Mouse (Mus musculus): Measurements from ENCODE around the gene Trp53rkb. TPM values are rescaled to one million over a fixed set of nuclear protein-coding genes. Genes with fewer than 3 reads are reported as not detected.
A peak's percentile ranks its signal among the peaks of the same experiment; 100 is the strongest.

Trp53rkb gene
- polyA plus RNA-seq, 2 experiments = 2.4 to 3.3 TPM

GRCm38 (mm10) chr2:166803298-166803697, 11.0 kb downstream of the Trp53rkb start:
- Histone ChIP-seq H3K9me3 (ENCODE audit: control insufficient read depth, low read length) (no peaks in the 10 kb centered on the region), H3K36me3 (replicated peaks; ENCODE audit: control insufficient read depth, insufficient read depth, low read depth) (no peaks in the 10 kb centered on the region), H3K9ac (replicated peaks) (no peak overlapping the region), H3K4me3 (ENCODE audit: insufficient read depth in 1 of 2, low read depth in 2 of 2, low read length in 2 of 2) (no peak overlapping the region), H3K4me2 (ENCODE audit: low read depth) (no peak overlapping the region), H3K27me3 (ENCODE audit: control insufficient read depth, insufficient read depth, low read length) (no peaks in the 10 kb centered on the region), H3K4me1 (replicated peaks; ENCODE audit: control insufficient read depth in 2 of 2, insufficient read depth in 2 of 2, low read length in 1 of 2) (peaks cover 20 to 23% of the 10 kb centered on the region in 2 experiments), H3K27ac (no peak overlapping the region)
- ATAC-seq (ENCODE audit: insufficient read depth) (no peak), DNase-seq (ENCODE audit: low read depth in 3 of 3, low spot score in 3 of 3) (no peak)
- 76% methylated on average over 3 of the region's 3 CpGs for WGBS (ENCODE audit: insufficient replicate concordance)
- TF ChIP-seq CTCF (IDR thresholded peaks at IDR 0.05; ENCODE audit: low read depth) (no peak), EP300 (IDR thresholded peaks at IDR 0.05; ENCODE audit: low read depth) (no peak)

GRCm38 (mm10) chr2:166805250-166806172, 13.2 kb downstream of the Trp53rkb start, which contains the start of gene Arfgef2:
Gene Arfgef2, plus strand, starts transcription at chr2:166805588.
- Histone ChIP-seq H3K27me3 (ENCODE audit: control insufficient read depth, insufficient read depth, low read length) (no peaks in the 10 kb centered on the region), H3K36me3 (replicated peaks; ENCODE audit: control insufficient read depth, insufficient read depth, low read depth) (no peaks in the 10 kb centered on the region), H3K27ac (peak within 1 kb of the TSS; percentile 76), H3K9ac (replicated peaks) (peak within 1 kb of the TSS; percentile 92), H3K4me3 (ENCODE audit: insufficient read depth in 1 of 2, low read depth in 2 of 2, low read length in 2 of 2) (peak within 1 kb of the TSS; percentile 95 to 96), H3K4me1 (replicated peaks; ENCODE audit: control insufficient read depth in 2 of 2, insufficient read depth in 2 of 2, low read length in 1 of 2) (peaks cover 20 to 23% of the 10 kb centered on the region in 2 experiments), H3K4me2 (ENCODE audit: low read depth) (peak within 1 kb of the TSS; percentile 99), H3K9me3 (ENCODE audit: control insufficient read depth, low read length) (no peaks in the 10 kb centered on the region)
- peak; percentile 93 for ATAC-seq (ENCODE audit: insufficient read depth)
- peak; percentile 10; the same call in 1 of the 2 replicates for TF ChIP-seq CTCF (IDR thresholded peaks at IDR 0.05; ENCODE audit: low read depth)
- TF ChIP-seq EP300 (IDR thresholded peaks at IDR 0.05; ENCODE audit: low read depth) = no peak
- DNase-seq (ENCODE audit: low read depth in 3 of 3, low spot score in 3 of 3) = peak; percentile 83 to 86 (median 84)
- WGBS (ENCODE audit: insufficient replicate concordance) = under 1% methylated on average over 76 of the region's 76 CpGs

- DNase-seq (ENCODE audit: low read depth in 3 of 3, low spot score in 3 of 3) = peak in 1 of 3 experiments; percentile 47
- H3K4me2 ChIP-seq (ENCODE audit: low read depth) = peak overlapping the region; percentile 99
- 5% methylated on average over 14 of the region's 14 CpGs for WGBS (ENCODE audit: insufficient replicate concordance)
- peak overlapping the region; percentile 95 to 96 for H3K4me3 ChIP-seq (ENCODE audit: insufficient read depth in 1 of 2, low read depth in 2 of 2, low read length in 2 of 2)
- TF ChIP-seq CTCF (IDR thresholded peaks at IDR 0.05; ENCODE audit: low read depth) = no peak
- TF ChIP-seq EP300 (IDR thresholded peaks at IDR 0.05; ENCODE audit: low read depth) = no peak
- H3K9me3 ChIP-seq (ENCODE audit: control insufficient read depth, low read length) = no peaks in the 10 kb centered on the region
- peak overlapping the region; percentile 76 for H3K27ac ChIP-seq
- peak; percentile 37 for ATAC-seq (ENCODE audit: insufficient read depth)
- H3K27me3 ChIP-seq (ENCODE audit: control insufficient read depth, insufficient read depth, low read length) = no peaks in the 10 kb centered on the region
- peak overlapping the region; percentile 92 for H3K9ac ChIP-seq (replicated peaks)
- H3K4me1 ChIP-seq (replicated peaks; ENCODE audit: control insufficient read depth in 2 of 2, insufficient read depth in 2 of 2, low read length in 1 of 2) = peaks cover 20 to 23% of the 10 kb centered on the region in 2 experiments
- no peaks in the 10 kb centered on the region for H3K36me3 ChIP-seq (replicated peaks; ENCODE audit: control insufficient read depth, insufficient read depth, low read depth)
Measured at GRCm38 (mm10) chr2:166806173-166806705, 13.9 kb downstream of the Trp53rkb start.

- Histone ChIP-seq H3K27ac (peak overlapping the region; percentile 76), H3K4me2 (ENCODE audit: low read depth) (peak overlapping the region; percentile 99), H3K9ac (replicated peaks) (peak overlapping the region; percentile 92), H3K36me3 (replicated peaks; ENCODE audit: control insufficient read depth, insufficient read depth, low read depth) (no peaks in the 10 kb centered on the region), H3K9me3 (ENCODE audit: control insufficient read depth, low read length) (no peaks in the 10 kb centered on the region), H3K4me1 (replicated peaks; ENCODE audit: control insufficient read depth in 2 of 2, insufficient read depth in 2 of 2, low read length in 1 of 2) (peaks cover 20 to 23% of the 10 kb centered on the region in 2 experiments), H3K27me3 (ENCODE audit: control insufficient read depth, insufficient read depth, low read length) (no peaks in the 10 kb centered on the region), H3K4me3 (ENCODE audit: insufficient read depth in 1 of 2, low read depth in 2 of 2, low read length in 2 of 2) (peak overlapping the region; percentile 95 to 96)
- DNase-seq (ENCODE audit: low read depth in 3 of 3, low spot score in 3 of 3) (no peak), ATAC-seq (ENCODE audit: insufficient read depth) (no peak)
- WGBS (ENCODE audit: insufficient replicate concordance) = 71% methylated on average over 6 of the region's 6 CpGs
- TF ChIP-seq EP300 (IDR thresholded peaks at IDR 0.05; ENCODE audit: low read depth) (no peak), CTCF (IDR thresholded peaks at IDR 0.05; ENCODE audit: low read depth) (no peak)
Measured at GRCm38 (mm10) chr2:166806813-166807212, 14.5 kb downstream of the Trp53rkb start.

- DNase-seq (ENCODE audit: low read depth in 3 of 3, low spot score in 3 of 3) = no peak
- TF ChIP-seq EP300 (IDR thresholded peaks at IDR 0.05; ENCODE audit: low read depth) = no peak
- TF ChIP-seq CTCF (IDR thresholded peaks at IDR 0.05; ENCODE audit: low read depth) = no peak
- Histone ChIP-seq H3K27ac (no peak overlapping the region), H3K27me3 (ENCODE audit: control insufficient read depth, insufficient read depth, low read length) (no peaks in the 10 kb centered on the region), H3K36me3 (replicated peaks; ENCODE audit: control insufficient read depth, insufficient read depth, low read depth) (no peaks in the 10 kb centered on the region), H3K9ac (replicated peaks) (no peak overlapping the region), H3K4me3 (ENCODE audit: insufficient read depth in 1 of 2, low read depth in 2 of 2, low read length in 2 of 2) (no peak overlapping the region), H3K9me3 (ENCODE audit: control insufficient read depth, low read length) (no peaks in the 10 kb centered on the region), H3K4me2 (ENCODE audit: low read depth) (no peak overlapping the region), H3K4me1 (replicated peaks; ENCODE audit: control insufficient read depth in 2 of 2, insufficient read depth in 2 of 2, low read length in 1 of 2) (peaks cover 20 to 23% of the 10 kb centered on the region in 2 experiments)
- 82% methylated on average over 5 of the region's 5 CpGs for WGBS (ENCODE audit: insufficient replicate concordance)
- no peak for ATAC-seq (ENCODE audit: insufficient read depth)
Measured at GRCm38 (mm10) chr2:166809499-166809898, 17.2 kb downstream of the Trp53rkb start.
